Mouse (Mus musculus) heart, postnatal 10 days (tissue): ENCODE measurements at regions not wholly inside any gene's neighbourhood (a gene's known extent, or its start where the extent isn't known, plus 50 kb on each side); places are given as distances from the start of the nearest gene placed in this dataset.

Source experiments
- DNase-seq, 2 experiments: peaks; one replicate each; pipeline ENCODE4 v3.0.0; 2021
- intact Hi-C: fragments of 180-260 bp; cut with DNase I; formaldehyde crosslinking; loops from one replicate; pipeline ENCODE4 v1.15.1; 2025

DNA sequence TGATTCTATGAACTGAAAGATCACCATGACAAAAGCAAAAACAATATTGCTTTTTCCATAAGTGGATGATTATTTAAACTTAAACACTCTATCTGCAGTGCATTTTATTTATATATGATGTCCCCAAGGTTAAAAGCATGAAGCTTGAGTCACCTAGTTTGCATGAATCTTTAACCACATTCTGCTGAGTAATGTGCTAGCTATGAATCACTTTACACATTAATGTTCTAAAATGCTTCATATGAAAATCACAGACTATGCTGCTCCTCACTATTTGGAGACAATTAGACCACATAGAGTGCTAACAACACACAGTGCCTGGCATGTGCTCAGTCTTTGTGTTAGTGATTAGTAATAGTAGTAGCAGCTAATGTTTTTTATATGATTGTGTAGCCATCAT is 185.6 kb upstream of the Cxxc4 start:
- no peak for DNase-seq
- intact Hi-C loops = no loop called here

DNA sequence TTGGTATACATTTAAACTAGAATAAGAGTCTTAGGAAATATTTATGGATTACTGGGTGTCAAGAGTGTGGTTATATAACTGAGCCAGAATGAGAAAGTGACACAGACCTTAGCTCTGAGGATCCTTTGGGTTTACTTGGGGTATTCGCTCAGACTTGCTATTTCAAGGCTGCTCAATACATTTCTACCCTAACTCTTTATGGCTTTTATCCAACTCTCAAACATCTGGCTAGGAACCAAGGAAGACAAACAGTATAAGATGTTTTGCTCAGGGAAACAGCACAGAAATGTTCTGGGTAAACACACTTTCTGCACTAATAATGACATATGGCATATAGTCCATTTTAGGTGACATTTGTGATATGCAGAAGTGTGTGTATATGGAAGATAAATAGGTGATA is 153.8 kb upstream of the Cxxc4 start:
- intact Hi-C loops = no loop called here

DNA sequence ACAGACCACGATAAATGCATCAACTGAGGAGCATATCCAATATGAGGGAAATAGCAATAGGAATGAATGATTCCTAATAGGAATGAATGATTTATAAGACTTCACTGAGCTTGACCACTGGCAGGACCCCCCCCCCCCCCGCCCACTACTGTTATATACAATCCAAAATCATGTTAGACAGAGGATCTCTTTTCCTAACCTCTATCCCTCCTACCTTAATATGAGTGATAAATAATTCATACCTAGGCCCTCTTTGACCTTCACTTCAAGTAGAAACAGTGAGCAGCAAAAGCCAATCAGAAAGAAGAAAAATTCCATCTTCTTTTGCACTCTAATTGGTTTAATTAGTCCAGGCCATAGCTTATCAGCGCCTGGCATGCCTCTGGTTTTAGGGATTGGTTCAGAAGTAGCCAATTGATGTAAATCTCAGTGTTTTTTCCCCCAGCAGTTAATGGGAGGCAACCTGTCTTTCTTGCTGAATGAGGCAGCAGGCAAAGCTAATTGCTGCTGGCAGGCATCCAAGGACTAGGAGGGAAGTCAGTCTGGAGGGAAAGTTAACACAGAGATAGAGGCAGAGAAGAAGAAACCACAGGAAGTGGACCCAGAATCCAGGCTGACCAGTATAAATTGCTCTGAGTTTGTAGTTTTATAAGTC is 136.7 kb upstream of the Cxxc4 start:
- intact Hi-C loops = no loop called here
- peak; percentile 33 to 43 for DNase-seq

More for the DNA sequence above, 153.8 kb upstream of the Cxxc4 start:
- no peak for DNase-seq

DNA sequence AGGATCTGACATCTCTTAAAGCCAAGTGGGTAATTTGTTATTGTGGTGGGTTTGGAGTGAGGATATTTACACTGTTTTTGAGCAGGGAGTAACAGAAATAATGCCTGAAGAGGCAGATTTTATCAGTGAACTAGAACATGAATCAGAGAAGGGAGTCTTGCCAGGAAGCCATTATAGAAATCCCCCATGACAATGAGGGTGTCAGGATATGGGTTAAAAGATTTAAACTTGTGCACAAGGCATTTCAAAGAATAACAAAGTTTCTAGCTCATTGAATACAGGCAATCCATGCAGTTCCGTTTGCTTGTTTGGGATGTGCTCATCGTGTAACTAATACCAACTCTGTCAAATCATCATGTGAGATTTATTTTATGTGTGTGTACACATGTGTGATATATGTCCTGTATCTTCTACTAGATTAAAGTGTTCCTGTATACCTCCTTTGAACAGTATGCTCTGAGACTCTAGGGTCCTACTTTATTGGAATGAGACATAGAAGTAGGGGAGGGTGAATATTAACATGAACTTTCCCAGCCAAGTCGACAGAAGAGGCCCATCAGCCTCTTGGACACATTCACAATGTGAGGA is 134.0 kb upstream of the Cxxc4 start:
- intact Hi-C loops = no loop called here
- DNase-seq = no peak

DNA sequence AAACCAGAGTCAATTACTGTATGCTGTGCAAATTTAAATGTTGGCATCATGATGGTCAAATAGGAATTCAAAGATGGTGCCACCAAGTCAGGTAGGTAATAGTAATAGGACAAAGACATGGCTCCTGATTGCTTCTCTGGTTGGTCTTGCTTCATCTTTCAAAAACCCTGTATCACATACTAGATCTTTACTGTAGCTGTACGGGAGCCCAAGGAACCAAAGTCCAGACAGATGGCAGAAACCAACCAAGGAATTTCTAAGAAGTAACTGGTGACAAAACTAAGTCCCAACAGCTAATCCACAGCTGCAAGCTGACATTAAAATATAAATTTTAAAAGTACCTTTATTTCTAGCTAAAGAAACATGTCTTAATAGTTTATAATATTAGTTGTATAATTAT is 131.7 kb upstream of the Cxxc4 start:
- no peak for DNase-seq
- intact Hi-C loops = no loop called here

DNA sequence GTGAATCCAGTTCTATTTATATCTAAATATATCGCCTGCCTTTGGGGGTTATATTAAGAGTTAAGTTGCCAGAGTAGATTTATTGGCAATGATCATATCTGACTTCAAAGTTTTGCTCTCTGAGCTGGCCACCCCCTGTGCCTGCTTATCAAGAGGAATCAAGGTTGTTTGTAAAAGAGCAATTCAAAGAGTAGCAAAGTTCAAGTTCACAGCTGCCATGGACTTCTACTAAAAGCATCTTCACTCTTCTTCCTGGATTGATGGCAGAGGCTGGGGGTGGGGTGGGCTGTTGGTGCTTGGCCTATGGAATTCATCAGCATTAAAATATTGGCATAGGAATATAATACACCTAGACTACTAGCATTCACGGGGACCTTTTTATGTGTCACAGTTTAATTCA is 131.2 kb upstream of the Cxxc4 start:
- intact Hi-C loops = no loop called here
- DNase-seq = no peak

DNA sequence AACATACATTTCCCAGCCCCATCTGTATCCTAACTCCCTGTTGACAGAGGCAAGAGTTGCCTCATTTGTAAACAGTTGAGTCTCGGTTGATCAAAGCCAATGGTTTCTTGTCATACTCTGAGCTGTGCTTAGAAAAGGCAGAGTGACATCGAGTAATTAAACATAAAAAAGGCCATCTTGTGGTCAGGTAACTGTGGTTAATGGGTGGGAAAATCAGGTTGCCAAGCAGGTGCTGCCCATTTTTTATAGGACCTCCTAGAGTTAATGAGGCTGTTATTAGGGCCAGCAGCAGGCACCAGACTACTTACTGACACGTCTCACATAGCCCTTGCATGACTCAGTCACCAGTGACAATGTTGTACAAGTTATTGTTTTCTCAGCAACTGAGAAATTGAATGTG is 130.7 kb upstream of the Cxxc4 start:
- no peak for DNase-seq
- intact Hi-C loops = no loop called here

DNA sequence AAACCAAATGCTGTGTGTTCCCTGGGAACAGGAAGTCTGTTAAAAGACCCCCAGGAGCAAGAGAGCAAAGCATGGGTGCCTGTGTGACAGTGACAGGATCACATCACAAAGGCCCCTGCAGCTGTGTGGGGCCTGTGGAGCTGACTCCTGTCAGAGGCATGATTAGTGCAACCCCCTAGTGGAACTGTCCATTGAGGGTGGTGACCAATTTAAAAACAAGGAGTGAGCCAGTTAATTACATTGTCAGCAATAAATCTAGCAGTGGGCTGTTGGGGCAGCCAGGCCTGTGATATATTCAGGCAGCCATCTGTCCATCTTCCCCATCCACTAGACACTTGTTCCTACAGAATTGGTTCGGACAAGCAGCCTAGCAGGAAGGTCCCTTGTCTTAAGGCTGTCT is 121.8 kb upstream of the Cxxc4 start:
- DNase-seq = no peak
- intact Hi-C loops = no loop called here

DNA sequence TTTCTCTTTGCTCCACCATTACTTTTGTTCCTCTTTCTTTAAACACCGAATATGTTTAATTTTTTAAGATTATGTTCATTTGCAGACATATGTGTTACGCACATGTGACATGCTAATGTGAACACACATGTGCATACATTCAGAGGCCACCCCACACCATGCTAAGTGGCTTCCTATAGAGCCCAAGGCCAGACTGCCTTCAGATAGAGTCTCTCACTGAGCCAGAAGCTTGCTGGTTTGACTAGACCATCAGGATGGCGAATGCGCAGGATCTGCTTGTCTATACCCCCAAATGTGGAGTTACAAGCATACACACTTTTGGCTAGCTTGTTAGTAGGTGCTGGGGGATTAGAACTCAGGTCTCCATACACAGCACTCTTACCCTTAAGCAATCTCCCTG is 121.3 kb upstream of the Cxxc4 start:
- DNase-seq = no peak
- intact Hi-C loops = no loop called here

DNA sequence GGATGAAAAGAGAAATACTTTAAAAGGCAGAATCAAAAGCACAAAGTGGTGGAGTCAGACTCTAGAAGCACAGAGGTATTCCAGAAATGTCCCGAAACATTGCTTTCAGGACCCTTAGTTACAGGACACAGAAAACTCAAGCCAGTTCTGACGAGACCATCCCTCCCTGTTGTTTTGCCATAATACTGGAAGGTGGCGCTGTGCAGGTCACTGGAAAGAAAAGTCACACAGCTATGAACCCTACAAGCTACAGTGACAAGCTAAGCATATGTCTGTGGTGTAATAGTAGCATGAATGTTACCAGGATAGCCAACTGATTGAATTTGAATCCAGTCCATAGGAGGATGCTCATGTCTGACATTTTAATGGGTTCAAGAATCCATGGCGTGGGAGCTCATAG is 117.4 kb upstream of the Cxxc4 start:
- intact Hi-C loops = no loop called here
- no peak for DNase-seq

DNA sequence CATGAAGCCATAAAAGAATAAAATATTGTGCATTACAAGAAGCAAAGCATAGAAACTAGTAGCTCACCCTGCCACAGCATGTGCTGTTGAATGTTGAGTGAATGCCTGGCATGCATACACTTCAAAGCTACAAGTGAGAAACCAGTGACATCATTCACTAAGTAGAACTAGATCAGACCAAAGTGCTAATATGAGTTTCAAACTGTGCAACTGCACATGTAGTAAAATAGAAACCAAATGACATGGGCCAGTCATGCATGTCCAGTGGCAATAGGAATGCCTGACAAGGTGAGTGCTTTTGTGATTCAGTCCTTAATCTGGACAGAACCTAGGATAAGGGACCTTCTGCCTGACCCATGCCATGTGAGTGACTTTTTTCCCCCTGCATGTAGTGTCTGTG is 111.3 kb upstream of the Cxxc4 start:
- intact Hi-C loops = no loop called here
- no peak for DNase-seq

DNA sequence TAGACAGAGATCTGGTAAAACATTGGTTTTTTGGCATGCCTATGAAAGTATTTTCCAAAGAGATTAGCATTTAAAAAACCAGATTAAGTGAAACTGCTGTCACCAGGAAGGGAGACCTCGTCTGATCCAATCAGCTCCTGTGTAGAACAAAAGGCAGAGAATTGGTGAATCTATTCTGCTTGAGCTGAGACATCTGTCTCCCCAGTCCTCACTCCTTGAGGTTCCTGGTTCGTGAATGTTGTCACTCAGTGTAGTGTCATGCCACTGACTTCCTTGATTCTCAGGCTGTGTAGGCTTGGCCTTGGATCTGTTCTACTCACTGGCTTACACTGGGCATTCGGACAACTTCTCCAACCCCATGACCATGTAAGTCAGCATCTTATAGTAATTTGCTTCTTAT is 105.9 kb upstream of the Cxxc4 start:
- intact Hi-C loops = no loop called here
- no peak for DNase-seq

DNA sequence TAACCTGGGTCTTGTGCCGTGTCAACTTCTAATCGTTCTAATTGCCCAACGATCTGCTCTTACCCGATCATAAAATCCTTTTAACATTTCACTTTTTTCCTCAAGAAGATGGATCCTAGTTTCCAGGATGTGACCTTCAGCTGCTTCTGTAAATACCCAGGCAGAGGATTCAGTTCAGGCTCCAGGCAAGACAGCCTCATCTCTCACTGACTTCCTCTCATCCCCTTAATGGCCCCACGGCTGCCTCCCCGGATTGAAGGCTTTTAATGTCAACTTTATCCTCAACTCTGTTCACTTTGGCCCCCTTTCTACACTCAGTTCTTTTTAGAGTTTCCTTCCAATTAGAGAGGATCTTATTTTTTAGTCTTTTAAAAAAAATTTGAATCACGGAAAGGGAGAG is 91.0 kb upstream of the Cxxc4 start:
- peak in 1 of 2 experiments; percentile 4 for DNase-seq
- intact Hi-C loops = no loop called here

DNA sequence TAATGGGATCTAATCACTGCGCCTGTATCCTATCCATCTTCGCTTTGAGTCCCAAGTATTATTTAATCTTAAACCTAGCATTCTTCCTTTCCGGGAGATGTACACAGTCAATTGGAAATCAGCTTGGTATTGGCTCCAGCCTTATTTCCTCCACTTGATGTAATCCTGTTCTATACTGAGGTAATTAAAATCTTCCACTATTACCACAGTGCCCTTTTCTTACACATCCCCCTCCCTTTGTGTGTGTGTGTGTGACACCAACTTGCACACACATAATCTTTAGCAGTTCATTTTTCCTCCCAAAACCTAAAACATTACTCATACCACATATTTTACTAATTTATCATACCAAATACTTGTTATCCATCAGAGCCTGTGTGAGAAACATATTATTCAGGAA is 90.3 kb upstream of the Cxxc4 start:
- intact Hi-C loops = no loop called here
- DNase-seq = no peak

DNA sequence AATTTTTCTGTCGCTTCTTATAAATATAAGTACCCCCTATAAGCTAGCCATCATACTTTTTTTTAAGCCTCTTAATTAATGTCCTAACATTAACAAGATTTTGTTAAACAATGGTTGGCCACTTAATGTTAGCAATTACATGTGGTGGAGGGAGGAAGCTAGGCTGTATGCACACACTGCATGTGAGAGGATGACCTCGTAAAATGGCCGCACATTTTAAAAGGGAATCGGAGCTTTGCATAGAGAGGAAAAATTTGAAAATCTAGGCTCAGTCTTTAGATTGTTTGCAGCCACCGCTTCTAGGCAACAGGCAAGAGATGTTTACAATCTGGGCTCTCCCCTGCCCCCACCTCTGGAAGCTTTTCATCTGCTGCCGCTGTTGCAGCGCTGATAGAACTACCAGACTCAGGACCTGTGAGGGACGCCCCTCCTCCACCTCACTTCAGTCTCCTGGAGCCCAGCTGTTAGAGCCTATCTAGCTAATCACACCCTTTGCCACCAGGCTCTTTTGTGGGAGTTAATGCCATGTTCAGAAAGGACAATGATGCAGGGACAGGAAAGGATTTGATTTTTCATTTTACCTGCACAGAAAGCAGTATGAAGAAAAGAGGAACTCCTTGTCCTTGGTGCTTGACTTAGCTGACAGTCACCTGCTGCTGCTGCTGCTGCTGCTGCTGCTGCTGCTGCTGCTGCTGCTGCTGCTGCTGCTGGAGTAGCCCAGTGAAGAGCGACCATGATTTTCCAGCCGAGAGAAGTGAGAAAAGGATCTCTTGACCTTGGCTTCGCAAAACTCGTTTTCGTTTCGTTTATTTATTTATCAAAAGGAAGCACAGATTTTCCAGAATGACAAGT is 89.7 kb upstream of the Cxxc4 start:
- intact Hi-C loops = no loop called here
- peak; percentile 12 to 14 for DNase-seq

DNA sequence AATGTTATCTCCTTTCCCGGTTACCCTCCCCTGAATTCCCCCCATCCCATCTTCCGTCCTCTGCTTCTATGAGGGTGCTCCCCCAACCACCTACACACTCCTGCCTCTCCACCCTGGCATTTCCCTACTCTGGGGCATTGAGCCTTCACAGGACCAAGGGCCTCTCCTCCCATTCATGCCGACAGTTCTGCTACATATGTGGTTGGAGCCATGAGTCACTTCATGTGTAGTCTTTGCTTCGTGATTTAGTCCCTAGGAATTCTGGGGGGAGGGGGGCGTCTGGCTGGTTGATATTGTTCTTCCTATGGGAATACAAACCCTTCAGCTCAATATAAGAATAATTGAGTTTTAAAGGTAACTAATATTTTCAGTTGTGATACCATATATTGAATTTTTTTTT is 74.0 kb upstream of the Cxxc4 start:
- intact Hi-C loops = no loop called here
- no peak for DNase-seq

DNA sequence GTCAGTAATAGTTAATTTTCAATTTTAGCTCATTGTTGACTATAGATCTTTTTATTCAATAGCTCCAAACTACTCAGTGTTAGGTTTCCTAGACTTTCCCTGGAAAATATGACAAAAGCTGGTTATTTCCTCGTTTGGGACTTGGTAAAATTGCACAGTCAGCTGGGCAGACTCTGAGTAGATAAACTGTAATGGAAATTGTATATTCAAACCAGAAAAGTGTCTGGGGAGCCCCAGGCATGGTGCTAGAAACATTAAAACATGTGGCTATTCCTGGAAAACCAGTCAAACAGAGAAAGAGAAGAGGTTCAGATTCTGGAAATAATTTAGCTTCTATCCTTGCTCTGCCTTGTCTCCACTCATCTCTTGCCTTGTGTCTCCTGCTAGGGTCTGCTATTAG is 66.4 kb upstream of the Cxxc4 start:
- no peak for DNase-seq
- intact Hi-C loops = no loop called here

DNA sequence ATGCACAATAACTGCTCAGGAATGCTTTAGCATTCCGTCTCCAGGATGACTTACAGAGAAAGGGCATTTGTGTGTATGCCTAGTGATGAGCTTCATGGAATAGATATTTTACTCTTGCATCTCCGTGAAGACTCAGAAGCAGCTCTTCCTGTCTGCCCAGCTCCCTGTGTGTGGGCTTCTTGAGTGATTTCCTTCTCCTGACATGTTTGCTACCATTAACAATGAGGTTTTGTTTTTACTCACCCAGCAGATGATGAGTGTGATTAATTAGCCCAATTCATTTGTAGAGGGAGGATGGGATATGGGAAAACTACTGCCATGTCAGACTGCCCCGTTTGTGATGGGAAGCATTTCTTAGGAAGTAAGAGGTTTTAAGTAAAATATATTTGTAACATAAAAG is 63.9 kb upstream of the Cxxc4 start:
- intact Hi-C loops = no loop called here
- no peak for DNase-seq

DNA sequence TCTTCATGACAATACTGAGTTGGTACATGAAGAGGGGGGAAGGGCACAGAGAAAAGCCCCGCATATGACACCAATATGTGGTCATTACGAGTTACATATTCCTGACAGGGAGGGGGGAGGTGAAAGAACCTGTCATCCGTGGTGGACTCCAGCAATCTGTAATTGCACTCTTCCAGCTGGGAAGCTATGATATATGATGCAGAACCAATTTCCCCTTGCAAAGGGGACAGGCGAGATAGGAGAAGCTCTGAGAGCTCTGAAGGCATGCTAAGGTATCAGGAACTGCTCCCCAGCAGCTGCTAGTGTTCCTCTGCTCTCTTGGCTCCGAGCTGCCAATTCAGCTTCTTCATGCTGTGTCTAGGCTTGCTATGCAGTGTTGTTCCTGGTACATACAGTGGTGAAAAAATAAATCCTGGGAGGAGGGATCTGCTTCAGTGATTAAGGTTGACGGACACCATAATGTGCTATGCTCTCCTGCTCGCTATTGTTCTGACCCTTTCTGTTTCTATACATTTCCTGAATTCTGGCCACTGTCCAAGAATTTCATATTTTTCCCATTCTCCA is 57.7 kb upstream of the Cxxc4 start:
- intact Hi-C loops = no loop called here
- DNase-seq = no peak

DNA sequence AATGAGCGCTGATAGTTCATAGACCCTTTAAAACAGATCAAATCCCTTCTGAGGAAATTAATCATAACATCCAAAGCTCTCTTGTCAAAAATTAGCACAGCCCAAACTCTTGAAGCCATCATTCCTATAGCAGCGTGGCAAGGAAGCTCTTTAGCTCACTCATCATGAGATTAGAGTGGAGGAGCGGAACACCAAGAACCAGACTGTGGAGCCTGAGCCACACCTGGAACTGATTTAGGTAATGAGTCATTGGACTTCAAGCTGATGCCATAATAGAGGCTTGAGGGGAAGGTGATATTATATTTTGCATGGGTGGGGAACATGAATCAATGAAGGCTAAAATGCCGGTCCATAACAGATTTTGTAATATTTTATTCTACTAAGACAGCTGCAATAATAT is 52.2 kb upstream of the Cxxc4 start:
- intact Hi-C loops = no loop called here
- DNase-seq = no peak
